9 mouse cellular contexts compared by ENCODE assay signal in genomic region chr6:49227184-49227735, GRCm38 (mm10). TPM values are rescaled to one million over a fixed set of nuclear protein-coding genes. Genes with fewer than 3 reads are reported as not detected.
DNase-seq lines count a peak whose midpoint lies in the region; ATAC-seq lines count a peak whose summit lies in the region.
"Had no signal": no experiment of that assay in that cellular context is flagged by ENCODE, and none has a peak within 500 bp of the region (broad histone marks: within the 10 kb centered on the region; RNA-seq: fewer than 3 reads in every experiment).

No protein-coding gene starts in this region.

- no peak for ATAC-seq in hindbrain, embryonic 16.5 days
- peak; percentile 90 for ATAC-seq in megakaryocyte progenitor cell, adult 5-6 weeks (replicated peaks; ENCODE audit: poor library complexity)
- ATAC-seq in activated CD4-positive, CD25-positive, alpha-beta regulatory T cell, adult 4 months = no peak

- H3K4me1 ChIP-seq in heart, embryonic 10.5 days = peaks cover 15% of the 10 kb centered on the region; the same call in 1 of the 2 replicates
- peaks cover 11% of the 10 kb centered on the region; the same call in 1 of the 2 replicates for H3K4me1 ChIP-seq in embryonic facial prominence, embryonic 10.5 days
- no peaks in the 10 kb centered on the region for H3K4me1 ChIP-seq in hindbrain, embryonic 16.5 days (ENCODE audit: control insufficient read depth, insufficient read depth, low read depth, low read length)
- H3K4me1 ChIP-seq: midbrain, embryonic 12.5 days had no signal

- H3K4me2 ChIP-seq in hindbrain, embryonic 16.5 days (ENCODE audit: low read length) = peak overlapping the region; percentile 34
- H3K4me2 ChIP-seq: midbrain, embryonic 12.5 days had no signal

- H3K9me3 ChIP-seq in heart, embryonic 10.5 days = no peaks in the 10 kb centered on the region
- H3K9me3 ChIP-seq in embryonic facial prominence, embryonic 10.5 days = no peaks in the 10 kb centered on the region
- H3K9me3 ChIP-seq in hindbrain, embryonic 16.5 days (ENCODE audit: control insufficient read depth, low read length) = no peaks in the 10 kb centered on the region
- H3K9me3 ChIP-seq: midbrain, embryonic 12.5 days had no signal

- H3K27me3 ChIP-seq in heart, embryonic 10.5 days (ENCODE audit: insufficient read depth, poor library complexity, severe bottlenecking) = no peaks in the 10 kb centered on the region
- H3K27me3 ChIP-seq in embryonic facial prominence, embryonic 10.5 days (replicated peaks; ENCODE audit: low read depth, poor library complexity, severe bottlenecking) = no peaks in the 10 kb centered on the region
- no peaks in the 10 kb centered on the region for H3K27me3 ChIP-seq in hindbrain, embryonic 16.5 days (replicated peaks; ENCODE audit: control insufficient read depth, insufficient read depth, low read length)
- H3K27me3 ChIP-seq: midbrain, embryonic 12.5 days had no signal

- H3K4me3 ChIP-seq in heart, embryonic 10.5 days = peak overlapping the region; percentile 39; the same call in 1 of the 2 replicates
- peak overlapping the region; percentile 23; the same call in 1 of the 2 replicates for H3K4me3 ChIP-seq in embryonic facial prominence, embryonic 10.5 days
- H3K4me3 ChIP-seq in hindbrain, embryonic 16.5 days (ENCODE audit: low read length) = no peak overlapping the region
- H3K4me3 ChIP-seq: midbrain, embryonic 12.5 days had no signal

- no peaks in the 10 kb centered on the region for H3K36me3 ChIP-seq in heart, embryonic 10.5 days
- no peaks in the 10 kb centered on the region for H3K36me3 ChIP-seq in embryonic facial prominence, embryonic 10.5 days (replicated peaks)
- no peaks in the 10 kb centered on the region for H3K36me3 ChIP-seq in hindbrain, embryonic 16.5 days (ENCODE audit: control insufficient read depth, insufficient read depth, low read length)
- H3K36me3 ChIP-seq: midbrain, embryonic 12.5 days had no signal

- 6% methylated on average over 15 of the region's 15 CpGs for WGBS in heart, embryonic 10.5 days
- 10% methylated on average over 15 of the region's 15 CpGs for WGBS in embryonic facial prominence, embryonic 10.5 days
- WGBS in hindbrain, embryonic 16.5 days = 10% methylated on average over 15 of the region's 15 CpGs

- DNase-seq in heart, embryonic 10.5 days (ENCODE audit: low spot score) = peak; percentile 87
- no peak for DNase-seq in heart, adult 8-10 months (ENCODE audit: low spot score)
- DNase-seq in B cell, adult 2 months = peak; percentile 65 to 66
- peak; percentile 78 for DNase-seq in embryonic facial prominence, embryonic 10.5 days (ENCODE audit: low spot score)
- no peak for DNase-seq in frontal cortex, postnatal 14 days (ENCODE audit: low spot score in 2 of 2)

- no peak overlapping the region for H3K27ac ChIP-seq in heart, embryonic 10.5 days
- H3K27ac ChIP-seq in embryonic facial prominence, embryonic 10.5 days (replicated peaks) = no peak overlapping the region
- H3K27ac ChIP-seq in hindbrain, embryonic 16.5 days (ENCODE audit: low read depth, low read length) = no peak overlapping the region
- H3K27ac ChIP-seq: midbrain, embryonic 12.5 days had no signal

- H3K9ac ChIP-seq in hindbrain, embryonic 16.5 days (ENCODE audit: low read depth, low read length) = no peak overlapping the region
- H3K9ac ChIP-seq: midbrain, embryonic 12.5 days had no signal

RNA-seq across cellular contexts. Expression of gene Igf2bp3, which starts 12.5 kb away (rescaled TPM):
- 80.6 and 96.1 TPM in 2 replicates for polyA plus RNA-seq in heart, embryonic 10.5 days (2016; fragmentation: Nextera tagmentation; extraction: Ambion mirVana)
- total RNA-seq in heart, adult 8-10 months (2022) = not detected
- 159 TPM in 2 replicates for polyA plus RNA-seq in embryonic facial prominence, embryonic 10.5 days (2016; fragmentation: Nextera tagmentation; extraction: Ambion mirVana)
- polyA plus RNA-seq in hindbrain, embryonic 16.5 days (2015; fragmentation: Nextera tagmentation; extraction: Ambion mirVana) = 15.5 and 19.2 TPM in 2 replicates
- 0.20 and 0.71 TPM in 2 replicates for total RNA-seq in megakaryocyte progenitor cell, adult 5-6 weeks (2015)
- 0.03 and 0.21 TPM in 2 replicates for total RNA-seq in megakaryocyte progenitor cell, adult 5-6 weeks (2017)
- polyA plus RNA-seq in activated CD4-positive, CD25-positive, alpha-beta regulatory T cell, adult 4 months (2017; shearing (Covaris generic)) = 1 to 10 TPM; 2.5 to 4.6 TPM

RNA-seq across cellular contexts. Expression of gene Tra2a, which starts 36.6 kb away (rescaled TPM):
- 63.9 and 87.2 TPM in 2 replicates for polyA plus RNA-seq in heart, embryonic 10.5 days (2016; fragmentation: Nextera tagmentation; extraction: Ambion mirVana)
- total RNA-seq in heart, adult 8-10 months (2022) = 10 to 100 TPM; 20.0 to 27.3 (median 24.3) TPM
- polyA plus RNA-seq in embryonic facial prominence, embryonic 10.5 days (2016; fragmentation: Nextera tagmentation; extraction: Ambion mirVana) = 123 and 132 TPM in 2 replicates
- polyA plus RNA-seq in hindbrain, embryonic 16.5 days (2015; fragmentation: Nextera tagmentation; extraction: Ambion mirVana) = 97.0 and 97.9 TPM in 2 replicates
- 212 and 225 TPM in 2 replicates for total RNA-seq in megakaryocyte progenitor cell, adult 5-6 weeks (2015)
- total RNA-seq in megakaryocyte progenitor cell, adult 5-6 weeks (2017) = 159 and 185 TPM in 2 replicates
- polyA plus RNA-seq in activated CD4-positive, CD25-positive, alpha-beta regulatory T cell, adult 4 months (2017; shearing (Covaris generic)) = 10 to 100 TPM; 29.2 to 30.3 TPM

Comparison
In these comparisons a context has a peak if more than half of its experiments do, and no peak if none do; other contexts are left out.
1. DNase-seq: peak in heart, embryonic 10.5 days (single experiment), B cell, adult 2 months (2 of 2) and embryonic facial prominence, embryonic 10.5 days (single experiment); none in heart, adult 8-10 months (single experiment) and frontal cortex, postnatal 14 days (0 of 2).